Mouse (Mus musculus): ENCODE data around the gene Slc7a9. TPM values are rescaled to one million over a fixed set of nuclear protein-coding genes. Genes with fewer than 3 reads are reported as not detected.

The Slc7a9 gene
- polyA plus RNA-seq, 1 experiment from 2014 or later, result not detected

DNA sequence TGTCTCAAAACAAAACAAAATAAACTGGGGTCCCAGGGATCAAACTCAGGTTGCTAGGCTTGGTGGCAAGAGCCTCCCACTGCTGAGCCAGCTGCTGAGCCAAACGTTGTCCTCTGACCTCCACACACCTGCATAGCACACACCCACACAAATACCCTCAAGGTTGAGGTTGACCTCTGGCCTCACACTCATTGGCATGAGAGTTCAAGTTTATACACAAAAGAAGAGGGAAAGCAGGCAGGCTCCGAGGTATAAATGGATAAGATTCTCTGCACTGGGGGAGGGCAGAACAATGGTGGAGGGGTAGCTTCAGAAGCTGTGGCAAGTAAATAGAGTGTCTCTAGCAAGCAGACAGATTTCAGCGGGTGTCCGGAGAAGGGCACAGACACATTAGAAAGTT is 1.1 kb upstream of the Slc7a9 start:
- Histone ChIP-seq H3K36me3 (replicated peaks; ENCODE audit: control insufficient read depth, insufficient read depth, low read depth, low read length) (no peaks in the 10 kb centered on the region), H3K4me2 (ENCODE audit: low read depth, low read length) (no peak overlapping the region), H3K4me1 (ENCODE audit: control insufficient read depth, insufficient read depth, low read length) (no peaks in the 10 kb centered on the region), H3K9ac (replicated peaks; ENCODE audit: low read length) (no peak overlapping the region), H3K9me3 (replicated peaks; ENCODE audit: control insufficient read depth, low read length) (no peaks in the 10 kb centered on the region), H3K27me3 (ENCODE audit: control insufficient read depth, insufficient read depth, low read length) (no peaks in the 10 kb centered on the region), H3K4me3 (ENCODE audit: low read depth, low read length) (no peak overlapping the region), H3K27ac (replicated peaks; ENCODE audit: low read depth, low read length) (no peak overlapping the region)
- no peak for DNase-seq (ENCODE audit: low spot score)
- 24% methylated on average over 4 of the region's 4 CpGs for WGBS
- ATAC-seq (replicated peaks; ENCODE audit: insufficient number of reproducible peaks, low FRiP score, low TSS enrichment, low read depth), result no peak

DNA sequence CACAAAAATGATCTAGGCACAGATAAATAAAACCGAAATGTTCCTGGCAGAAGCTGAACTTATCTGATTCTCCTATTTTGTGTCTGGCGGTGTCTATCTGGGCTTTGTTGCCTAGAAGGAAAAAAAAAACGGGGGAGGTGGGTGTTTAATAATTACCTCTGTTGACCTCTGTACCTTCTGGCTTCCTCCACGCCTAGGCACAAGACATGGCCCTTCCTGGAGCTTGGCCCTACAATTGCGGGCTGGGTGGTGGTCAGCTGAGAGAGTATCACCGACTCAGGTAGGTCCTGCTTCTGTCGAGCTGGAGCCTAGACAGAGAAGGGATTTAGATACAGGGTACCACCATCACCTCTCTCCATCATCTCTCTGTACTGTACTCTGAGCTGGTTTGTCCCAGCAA is 271 bp downstream of the Slc7a9 start:
- WGBS, result 68% methylated on average over 7 of the region's 7 CpGs
- no peak for ATAC-seq (replicated peaks; ENCODE audit: insufficient number of reproducible peaks, low FRiP score, low TSS enrichment, low read depth)

DNA sequence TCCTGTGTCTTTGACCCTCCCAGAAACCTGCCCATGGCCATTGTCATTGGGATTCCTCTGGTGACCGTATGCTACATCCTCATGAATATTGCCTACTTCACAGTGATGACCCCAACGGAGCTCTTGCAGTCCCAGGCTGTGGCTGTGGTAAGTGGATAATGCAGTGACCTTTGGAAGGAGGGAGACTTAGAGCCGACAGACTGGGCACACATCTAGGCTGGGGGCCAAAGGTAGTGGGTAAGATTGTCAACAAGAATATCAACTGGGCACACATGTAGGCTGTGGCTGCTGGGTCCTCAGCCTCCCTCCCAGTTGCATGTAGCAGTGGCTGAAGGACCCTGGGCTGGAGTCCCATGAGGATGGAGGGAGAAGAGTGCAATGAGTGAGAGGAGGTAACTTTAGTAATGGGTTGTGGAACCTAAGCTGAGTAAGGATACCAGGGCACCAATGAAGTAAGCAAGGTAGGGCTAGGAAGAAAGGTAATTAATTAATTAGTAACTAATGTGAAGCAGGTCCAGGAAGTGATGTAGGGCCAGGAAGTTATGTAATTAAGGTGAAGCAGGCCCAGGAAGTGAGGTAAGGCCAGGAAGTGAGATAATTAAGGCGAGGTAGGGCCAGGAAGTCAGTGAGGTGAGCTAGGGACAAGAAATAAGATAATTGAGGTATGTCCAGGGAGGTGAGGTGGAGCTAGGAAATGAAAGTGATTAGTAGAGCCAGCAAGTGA is 7.7 kb downstream of the Slc7a9 start:
- Histone ChIP-seq H3K27ac (replicated peaks; ENCODE audit: low read depth, low read length) (no peak overlapping the region), H3K9ac (replicated peaks; ENCODE audit: low read length) (no peak overlapping the region), H3K4me1 (ENCODE audit: control insufficient read depth, insufficient read depth, low read length) (no peaks in the 10 kb centered on the region), H3K36me3 (replicated peaks; ENCODE audit: control insufficient read depth, insufficient read depth, low read depth, low read length) (no peaks in the 10 kb centered on the region), H3K4me2 (ENCODE audit: low read depth, low read length) (no peak overlapping the region), H3K4me3 (ENCODE audit: low read depth, low read length) (no peak overlapping the region), H3K27me3 (ENCODE audit: control insufficient read depth, insufficient read depth, low read length) (no peaks in the 10 kb centered on the region), H3K9me3 (replicated peaks; ENCODE audit: control insufficient read depth, low read length) (no peaks in the 10 kb centered on the region)
- 75% methylated on average over 4 of the region's 4 CpGs for WGBS
- no peak for DNase-seq (ENCODE audit: low spot score)
- ATAC-seq (replicated peaks; ENCODE audit: insufficient number of reproducible peaks, low FRiP score, low TSS enrichment, low read depth), result no peak

More for the DNA sequence above, 271 bp downstream of the Slc7a9 start:
- DNase-seq (ENCODE audit: low spot score), result no peak
- Histone ChIP-seq H3K27ac (replicated peaks; ENCODE audit: low read depth, low read length) (no peak overlapping the region), H3K36me3 (replicated peaks; ENCODE audit: control insufficient read depth, insufficient read depth, low read depth, low read length) (no peaks in the 10 kb centered on the region), H3K9ac (replicated peaks; ENCODE audit: low read length) (no peak overlapping the region), H3K4me2 (ENCODE audit: low read depth, low read length) (no peak overlapping the region), H3K9me3 (replicated peaks; ENCODE audit: control insufficient read depth, low read length) (no peaks in the 10 kb centered on the region), H3K4me1 (ENCODE audit: control insufficient read depth, insufficient read depth, low read length) (no peaks in the 10 kb centered on the region), H3K27me3 (ENCODE audit: control insufficient read depth, insufficient read depth, low read length) (no peaks in the 10 kb centered on the region), H3K4me3 (ENCODE audit: low read depth, low read length) (no peak overlapping the region)

DNA sequence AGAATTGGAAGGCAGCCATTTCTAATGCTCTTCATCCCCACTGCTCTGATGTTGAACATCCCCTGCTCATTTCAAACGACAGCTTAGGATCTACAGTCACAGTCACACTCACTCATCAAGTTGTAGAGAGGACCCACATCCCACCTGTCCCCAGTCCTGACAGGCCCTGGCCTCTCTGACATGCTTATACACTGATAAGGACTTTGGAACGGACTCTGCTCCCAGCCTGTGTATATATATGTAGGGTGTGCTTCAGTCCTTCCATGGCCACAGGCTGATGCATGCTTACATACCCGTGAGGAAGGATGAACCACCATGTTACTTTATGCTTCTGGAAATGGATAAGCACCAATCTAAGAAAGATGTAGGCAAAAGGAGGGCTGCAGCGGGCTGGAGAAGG is 12.4 kb downstream of the Slc7a9 start:
- H3K4me2 ChIP-seq (ENCODE audit: low read depth, low read length), result no peak overlapping the region
- H3K27me3 ChIP-seq (ENCODE audit: control insufficient read depth, insufficient read depth, low read length), result no peaks in the 10 kb centered on the region
- H3K9ac ChIP-seq (replicated peaks; ENCODE audit: low read length), result no peak overlapping the region
- DNase-seq (ENCODE audit: low spot score), result no peak
- H3K4me1 ChIP-seq (ENCODE audit: control insufficient read depth, insufficient read depth, low read length), result no peaks in the 10 kb centered on the region
- H3K27ac ChIP-seq (replicated peaks; ENCODE audit: low read depth, low read length), result no peak overlapping the region
- H3K4me3 ChIP-seq (ENCODE audit: low read depth, low read length), result no peak overlapping the region
- WGBS, result 83% methylated on average over 4 of the region's 4 CpGs
- H3K36me3 ChIP-seq (replicated peaks; ENCODE audit: control insufficient read depth, insufficient read depth, low read depth, low read length), result no peaks in the 10 kb centered on the region
- ATAC-seq (replicated peaks; ENCODE audit: insufficient number of reproducible peaks, low FRiP score, low TSS enrichment, low read depth), result no peak
- H3K9me3 ChIP-seq (replicated peaks; ENCODE audit: control insufficient read depth, low read length), result no peaks in the 10 kb centered on the region

DNA sequence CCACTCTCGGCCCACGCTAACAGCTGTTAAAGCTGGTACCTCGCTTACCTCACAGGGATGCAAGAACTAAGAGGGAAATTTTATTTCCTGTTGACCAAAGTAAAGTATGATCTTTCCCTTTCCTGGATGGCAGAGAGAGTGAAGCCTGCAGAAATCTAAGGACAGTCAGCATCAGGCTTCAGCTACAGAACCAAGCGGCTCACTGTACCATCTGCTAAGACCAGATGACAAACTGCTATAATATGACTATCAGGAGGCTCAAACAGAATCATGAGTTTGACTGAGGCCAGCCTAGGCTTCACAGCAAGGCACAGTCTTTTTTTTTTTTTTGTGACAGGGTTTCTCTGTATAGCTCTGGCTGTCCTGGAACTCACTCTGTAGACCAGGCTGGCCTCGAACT is 16.4 kb downstream of the Slc7a9 start:
- no peak overlapping the region for H3K4me3 ChIP-seq (ENCODE audit: low read depth, low read length)
- H3K27me3 ChIP-seq (ENCODE audit: control insufficient read depth, insufficient read depth, low read length), result no peaks in the 10 kb centered on the region
- 97% methylated on average over 5 of the region's 5 CpGs for WGBS

DNA sequence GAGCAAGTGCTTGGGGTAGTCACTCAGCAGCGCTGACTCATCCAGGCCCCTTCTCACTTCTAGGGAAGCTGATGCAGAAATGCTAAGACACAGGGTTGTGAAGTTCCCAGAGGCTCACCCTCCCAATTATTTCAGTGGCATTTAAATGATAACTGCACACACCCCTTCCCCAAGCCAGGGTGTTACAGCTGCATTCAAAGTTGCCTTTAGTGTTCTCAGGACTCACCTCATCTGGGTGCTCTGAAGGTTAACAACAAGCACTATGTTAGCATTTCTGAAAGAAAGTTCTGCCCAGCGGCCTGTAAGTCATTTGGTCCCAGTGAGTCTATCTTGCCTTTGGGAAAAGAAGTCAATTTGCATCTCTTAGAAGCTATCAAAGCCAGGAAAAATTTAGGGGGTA is 19.3 kb downstream of the Slc7a9 start:
- no peak overlapping the region for H3K4me3 ChIP-seq (ENCODE audit: low read depth, low read length)
- no peaks in the 10 kb centered on the region for H3K27me3 ChIP-seq (ENCODE audit: control insufficient read depth, insufficient read depth, low read length)
- H3K4me2 ChIP-seq (ENCODE audit: low read depth, low read length), result no peak overlapping the region
- no peak for DNase-seq (ENCODE audit: low spot score)
- H3K9ac ChIP-seq (replicated peaks; ENCODE audit: low read length), result no peak overlapping the region
- H3K27ac ChIP-seq (replicated peaks; ENCODE audit: low read depth, low read length), result no peak overlapping the region
- no peaks in the 10 kb centered on the region for H3K36me3 ChIP-seq (replicated peaks; ENCODE audit: control insufficient read depth, insufficient read depth, low read depth, low read length)
- WGBS, result 72% methylated on average over 2 of the region's 2 CpGs
- H3K4me1 ChIP-seq (ENCODE audit: control insufficient read depth, insufficient read depth, low read length), result no peaks in the 10 kb centered on the region
- ATAC-seq (replicated peaks; ENCODE audit: insufficient number of reproducible peaks, low FRiP score, low TSS enrichment, low read depth), result no peak
- H3K9me3 ChIP-seq (replicated peaks; ENCODE audit: control insufficient read depth, low read length), result no peaks in the 10 kb centered on the region

More for the DNA sequence above, 16.4 kb downstream of the Slc7a9 start:
- Histone ChIP-seq H3K9me3 (replicated peaks; ENCODE audit: control insufficient read depth, low read length) (no peaks in the 10 kb centered on the region), H3K27ac (replicated peaks; ENCODE audit: low read depth, low read length) (no peak overlapping the region), H3K36me3 (replicated peaks; ENCODE audit: control insufficient read depth, insufficient read depth, low read depth, low read length) (no peaks in the 10 kb centered on the region), H3K4me2 (ENCODE audit: low read depth, low read length) (no peak overlapping the region), H3K4me1 (ENCODE audit: control insufficient read depth, insufficient read depth, low read length) (no peaks in the 10 kb centered on the region), H3K9ac (replicated peaks; ENCODE audit: low read length) (no peak overlapping the region)
- no peak for DNase-seq (ENCODE audit: low spot score)
- no peak for ATAC-seq (replicated peaks; ENCODE audit: insufficient number of reproducible peaks, low FRiP score, low TSS enrichment, low read depth)

DNA sequence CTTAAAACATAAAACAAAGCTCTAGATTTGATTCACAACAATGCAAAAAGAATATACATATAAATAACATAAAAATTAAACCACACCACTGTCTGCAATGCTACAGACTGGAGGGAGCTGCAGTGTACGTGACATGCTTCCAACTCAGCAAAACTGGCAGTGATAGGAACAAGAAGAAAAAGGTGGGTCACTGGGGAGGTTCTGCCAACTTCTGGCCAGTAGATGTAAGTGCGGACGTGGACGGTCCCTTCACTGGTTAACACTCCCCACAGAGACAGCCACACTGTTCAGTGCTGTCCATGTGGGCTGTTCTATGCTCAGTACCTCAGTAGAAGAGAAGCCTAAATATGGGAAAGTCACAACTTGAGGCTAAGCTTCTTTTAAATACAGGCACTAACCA is 22.2 kb downstream of the Slc7a9 start:
- DNase-seq (ENCODE audit: low spot score), result no peak
- Histone ChIP-seq H3K4me2 (ENCODE audit: low read depth, low read length) (no peak overlapping the region), H3K4me3 (ENCODE audit: low read depth, low read length) (no peak overlapping the region), H3K36me3 (replicated peaks; ENCODE audit: control insufficient read depth, insufficient read depth, low read depth, low read length) (no peaks in the 10 kb centered on the region), H3K9ac (replicated peaks; ENCODE audit: low read length) (no peak overlapping the region), H3K27ac (replicated peaks; ENCODE audit: low read depth, low read length) (no peak overlapping the region), H3K27me3 (ENCODE audit: control insufficient read depth, insufficient read depth, low read length) (no peaks in the 10 kb centered on the region), H3K4me1 (ENCODE audit: control insufficient read depth, insufficient read depth, low read length) (no peaks in the 10 kb centered on the region), H3K9me3 (replicated peaks; ENCODE audit: control insufficient read depth, low read length) (no peaks in the 10 kb centered on the region)
- 45% methylated on average over 4 of the region's 4 CpGs for WGBS
- ATAC-seq (replicated peaks; ENCODE audit: insufficient number of reproducible peaks, low FRiP score, low TSS enrichment, low read depth), result no peak

DNA sequence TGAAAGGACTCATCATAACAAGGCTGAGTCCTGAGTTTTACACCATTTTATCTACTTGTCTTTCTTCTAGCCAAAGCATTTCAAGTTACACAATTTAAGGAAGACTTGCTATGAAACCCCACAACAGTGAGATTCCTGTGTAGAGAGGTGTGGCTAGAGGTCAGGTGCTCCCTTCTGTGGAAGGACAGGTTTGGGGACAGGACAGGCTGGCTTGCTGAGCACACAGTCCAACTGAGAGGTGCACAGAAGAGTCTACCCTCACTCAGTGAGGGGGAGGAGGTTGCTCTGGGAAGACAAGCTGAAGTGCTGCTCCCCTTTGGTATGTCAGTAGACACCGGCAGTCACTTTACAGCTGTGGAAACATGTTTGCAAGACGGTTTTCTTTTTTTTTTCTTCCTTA is 27.9 kb downstream of the Slc7a9 start:
- no peak for ATAC-seq (replicated peaks; ENCODE audit: insufficient number of reproducible peaks, low FRiP score, low TSS enrichment, low read depth)
- no peaks in the 10 kb centered on the region for H3K36me3 ChIP-seq (replicated peaks; ENCODE audit: control insufficient read depth, insufficient read depth, low read depth, low read length)
- no peak overlapping the region for H3K4me3 ChIP-seq (ENCODE audit: low read depth, low read length)
- WGBS, result 79% methylated on average over 2 of the region's 2 CpGs
- no peak overlapping the region for H3K9ac ChIP-seq (replicated peaks; ENCODE audit: low read length)
- no peak overlapping the region for H3K4me2 ChIP-seq (ENCODE audit: low read depth, low read length)
- no peaks in the 10 kb centered on the region for H3K9me3 ChIP-seq (replicated peaks; ENCODE audit: control insufficient read depth, low read length)
- no peak for DNase-seq (ENCODE audit: low spot score)
- H3K27ac ChIP-seq (replicated peaks; ENCODE audit: low read depth, low read length), result no peak overlapping the region
- H3K4me1 ChIP-seq (ENCODE audit: control insufficient read depth, insufficient read depth, low read length), result no peaks in the 10 kb centered on the region
- no peaks in the 10 kb centered on the region for H3K27me3 ChIP-seq (ENCODE audit: control insufficient read depth, insufficient read depth, low read length)

All from embryonic facial prominence, embryonic 11.5 days (tissue).